ENCODE assay signal across 9 mouse cellular contexts in the genomic region with DNA sequence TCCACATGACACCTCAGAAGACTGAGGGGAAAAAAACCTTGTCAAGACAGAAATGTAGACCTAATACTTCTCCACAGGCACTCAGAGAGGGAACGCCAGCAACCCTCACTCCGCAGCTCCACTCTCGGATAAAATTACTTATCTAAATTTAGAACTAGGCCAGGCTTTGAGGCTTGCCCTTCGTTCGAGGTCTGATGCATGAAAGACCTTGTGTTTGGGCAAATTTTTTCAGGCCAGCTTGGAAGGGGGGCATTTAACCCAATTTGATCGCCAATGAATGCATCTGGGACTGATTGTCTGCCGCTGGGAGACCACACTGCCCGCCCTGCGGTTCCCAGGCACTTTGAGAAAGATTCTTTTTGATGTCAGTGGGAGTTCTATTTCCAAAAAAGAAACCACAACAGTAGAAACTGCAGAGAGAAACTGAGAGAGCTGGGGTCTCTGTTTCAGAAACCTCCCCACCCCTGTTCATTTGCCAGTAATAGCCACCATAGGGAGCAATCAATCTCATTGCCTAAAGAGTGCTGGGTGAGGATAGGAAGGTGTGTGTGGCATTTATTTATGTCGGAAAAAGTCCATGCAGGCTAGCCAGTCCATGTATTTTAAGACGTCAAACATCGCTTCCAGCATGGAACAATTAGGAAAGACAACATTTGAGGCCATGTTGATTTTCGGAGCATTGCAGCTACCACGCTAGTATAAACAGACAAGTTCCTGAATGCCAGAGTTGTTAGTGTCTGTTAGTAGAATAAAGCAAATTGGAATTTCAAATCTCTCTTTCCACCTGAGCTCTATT.
DNase-seq lines count a peak whose midpoint lies in the region; ATAC-seq and TF ChIP-seq lines count a peak whose summit lies in the region.
"Had no signal": no experiment of that assay in that cellular context is flagged by ENCODE, and none has a peak within 500 bp of the region (broad histone marks: within the 10 kb centered on the region; RNA-seq: fewer than 3 reads in every experiment).

No protein-coding gene starts in this region.

- ATAC-seq in midbrain, embryonic 11.5 days (ENCODE audit: low FRiP score) = no peak
- no peak for ATAC-seq in midbrain, embryonic 15.5 days (replicated peaks)
- 0 out of 2 replicates have a peak, but pooled peaks have one; percentile 34 for ATAC-seq in forebrain, embryonic 14.5 days
- no peak for ATAC-seq in hindbrain, postnatal 0 days

- DNase-seq in midbrain, embryonic 11.5 days (ENCODE audit: low spot score, missing footprints) = peak; percentile 84
- peak; percentile 66 for DNase-seq in forebrain, embryonic 14.5 days (ENCODE audit: low spot score)
- DNase-seq in hindbrain, postnatal 0 days (ENCODE audit: low spot score) = peak; percentile 59
- peak; percentile 73 for DNase-seq in retina, postnatal 1 day
- no peak for DNase-seq in ovary, postnatal 10 days (ENCODE audit: low spot score)
- DNase-seq in urinary bladder, adult 2 months (ENCODE audit: low spot score) = no peak
- no peak for DNase-seq in B cell, adult 2 months

- H3K9me3 ChIP-seq in midbrain, embryonic 11.5 days (ENCODE audit: control insufficient read depth, low read length) = no peaks in the 10 kb centered on the region; the same call in 1 of the 2 replicates
- no peaks in the 10 kb centered on the region for H3K9me3 ChIP-seq in midbrain, embryonic 15.5 days
- no peaks in the 10 kb centered on the region for H3K9me3 ChIP-seq in forebrain, embryonic 14.5 days (replicated peaks; ENCODE audit: control insufficient read depth, low read length)
- no peaks in the 10 kb centered on the region for H3K9me3 ChIP-seq in hindbrain, postnatal 0 days (ENCODE audit: low read length)

- no peaks in the 10 kb centered on the region for H3K36me3 ChIP-seq in midbrain, embryonic 11.5 days (ENCODE audit: control insufficient read depth, insufficient read depth, low read length)
- H3K36me3 ChIP-seq in midbrain, embryonic 15.5 days (replicated peaks) = no peaks in the 10 kb centered on the region
- no peaks in the 10 kb centered on the region for H3K36me3 ChIP-seq in forebrain, embryonic 14.5 days (ENCODE audit: control insufficient read depth, insufficient read depth, low read length)
- H3K36me3 ChIP-seq in hindbrain, postnatal 0 days (ENCODE audit: insufficient read depth, low read length) = no peaks in the 10 kb centered on the region

- TF ChIP-seq CTCF in hindbrain, postnatal 0 days (IDR thresholded peaks at IDR 0.05; ENCODE audit: low read depth) = no peak

- H3K27me3 ChIP-seq in midbrain, embryonic 11.5 days (ENCODE audit: control insufficient read depth, insufficient read depth, low read length) = no peaks in the 10 kb centered on the region
- no peaks in the 10 kb centered on the region for H3K27me3 ChIP-seq in midbrain, embryonic 15.5 days (replicated peaks)
- H3K27me3 ChIP-seq in forebrain, embryonic 14.5 days (replicated peaks; ENCODE audit: control insufficient read depth, insufficient read depth, low read length) = no peaks in the 10 kb centered on the region
- no peaks in the 10 kb centered on the region for H3K27me3 ChIP-seq in hindbrain, postnatal 0 days (ENCODE audit: insufficient read depth, low read length)

- H3K9ac ChIP-seq in midbrain, embryonic 11.5 days (ENCODE audit: low read length) = no peak overlapping the region
- H3K9ac ChIP-seq in midbrain, embryonic 15.5 days = no peak overlapping the region
- no peak overlapping the region for H3K9ac ChIP-seq in forebrain, embryonic 14.5 days (ENCODE audit: low read length)
- no peak overlapping the region for H3K9ac ChIP-seq in hindbrain, postnatal 0 days (replicated peaks; ENCODE audit: low read length)

- no peaks in the 10 kb centered on the region for H3K4me1 ChIP-seq in midbrain, embryonic 11.5 days (ENCODE audit: control insufficient read depth, insufficient read depth, low read length)
- H3K4me1 ChIP-seq in midbrain, embryonic 15.5 days = peaks cover 9% of the 10 kb centered on the region; the same call in 1 of the 2 replicates
- peaks cover 9% of the 10 kb centered on the region; the same call in 1 of the 2 replicates for H3K4me1 ChIP-seq in forebrain, embryonic 14.5 days (ENCODE audit: control insufficient read depth, insufficient read depth, low read length)
- H3K4me1 ChIP-seq in hindbrain, postnatal 0 days (ENCODE audit: insufficient read depth, low read length) = no peaks in the 10 kb centered on the region

- no peak overlapping the region for H3K27ac ChIP-seq in midbrain, embryonic 11.5 days (ENCODE audit: low read depth, low read length)
- H3K27ac ChIP-seq in midbrain, embryonic 15.5 days = no peak overlapping the region
- H3K27ac ChIP-seq in forebrain, embryonic 14.5 days (ENCODE audit: low read depth, low read length) = no peak overlapping the region
- H3K27ac ChIP-seq in hindbrain, postnatal 0 days = peak overlapping the region; percentile 13; the same call in 1 of the 2 replicates
- H3K27ac ChIP-seq: macrophage had no signal

- no peak overlapping the region for H3K4me2 ChIP-seq in midbrain, embryonic 11.5 days
- H3K4me2 ChIP-seq in midbrain, embryonic 15.5 days = no peak overlapping the region
- no peak overlapping the region for H3K4me2 ChIP-seq in forebrain, embryonic 14.5 days (ENCODE audit: low read length)
- no peak overlapping the region for H3K4me2 ChIP-seq in hindbrain, postnatal 0 days (ENCODE audit: low read depth, low read length)

- WGBS in midbrain, embryonic 11.5 days = 55% methylated on average over 14 of the region's 14 CpGs
- WGBS in midbrain, embryonic 15.5 days = 45% methylated on average over 14 of the region's 14 CpGs
- 28% methylated on average over 14 of the region's 14 CpGs for WGBS in forebrain, embryonic 14.5 days
- WGBS in hindbrain, postnatal 0 days = 35% methylated on average over 14 of the region's 14 CpGs

- no peak overlapping the region for H3K4me3 ChIP-seq in midbrain, embryonic 11.5 days (ENCODE audit: low read depth, low read length)
- H3K4me3 ChIP-seq in midbrain, embryonic 15.5 days = no peak overlapping the region
- no peak overlapping the region for H3K4me3 ChIP-seq in forebrain, embryonic 14.5 days (ENCODE audit: low read depth, low read length)
- H3K4me3 ChIP-seq in hindbrain, postnatal 0 days (ENCODE audit: low read length) = no peak overlapping the region

Comparison
In these comparisons a context has a peak if more than half of its experiments do, and no peak if none do; other contexts are left out.
1. DNase-seq: peak in midbrain, embryonic 11.5 days (single experiment), forebrain, embryonic 14.5 days (single experiment), hindbrain, postnatal 0 days (single experiment) and retina, postnatal 1 day (single experiment); none in ovary, postnatal 10 days (single experiment), urinary bladder, adult 2 months (single experiment) and B cell, adult 2 months (0 of 2).